Mouse (Mus musculus) limb, embryonic 14.5 days (tissue): Measurements from ENCODE around the gene Gm40460. TPM values are rescaled to one million over a fixed set of nuclear protein-coding genes. Genes with fewer than 3 reads are reported as not detected.
"Not testable (repeated sequence)": the region's sequence is repeated elsewhere in the genome, so short reads cannot be mapped to it uniquely, and the experiment has no call there.

Experiments
- ATAC-seq: fragments of 200-750 bp; cut with Nextera tagmentation; 2 replicates; pipeline ENCODE4 v1.8.0; 2017; ENCODE audit warnings: low read depth, moderate number of reproducible peaks, moderate TSS enrichment; ENCODE audit not compliant: low FRiP score
- DNase-seq: peaks from one replicate; pipeline ENCODE4 v3.0.0-alpha.2; 2015; ENCODE audit warnings: low spot score
- H3K27ac ChIP-seq: fragments of 300-500 bp; sonication (generic); replicated peaks from 2 replicates; pipeline ENCODE4 v1.5.1; 2014; ENCODE audit warnings: low read depth, mild to moderate bottlenecking, low read length, moderate library complexity, mixed read lengths
- H3K27me3 ChIP-seq: fragments of 300-500 bp; sonication (generic); 2 replicates; pipeline ENCODE4 v1.6.1; 2014; ENCODE audit warnings: low read length, mixed read lengths; ENCODE audit not compliant: control insufficient read depth, insufficient read depth
- H3K36me3 ChIP-seq: fragments of 300-500 bp; sonication (generic); 2 replicates; pipeline ENCODE4 v1.6.1; 2014; ENCODE audit warnings: mild to moderate bottlenecking, low read length, moderate library complexity, mixed read lengths; ENCODE audit not compliant: control insufficient read depth, insufficient read depth
- H3K4me1 ChIP-seq: fragments of 300-500 bp; sonication (generic); 2 replicates; pipeline ENCODE4 v1.6.1; 2014; ENCODE audit warnings: antibody characterized with exemption, low read length, mixed read lengths; ENCODE audit not compliant: control insufficient read depth, insufficient read depth
- H3K4me2 ChIP-seq: fragments of 300-500 bp; sonication (generic); replicated peaks from 2 replicates; pipeline ENCODE4 v1.6.1; 2014; ENCODE audit warnings: low read depth, mild to moderate bottlenecking, low read length, moderate library complexity; ENCODE audit not compliant: severe bottlenecking
- H3K4me3 ChIP-seq: fragments of 300-500 bp; sonication (generic); replicated peaks from 2 replicates; pipeline ENCODE4 v1.5.1; 2014; ENCODE audit warnings: low read length
- H3K9ac ChIP-seq: fragments of 300-500 bp; sonication (generic); 2 replicates; pipeline ENCODE4 v1.6.1; 2014; ENCODE audit warnings: mild to moderate bottlenecking, low read depth, low read length, moderate library complexity; ENCODE audit not compliant: severe bottlenecking
- H3K9me3 ChIP-seq: fragments of 300-500 bp; sonication (generic); 2 replicates; pipeline ENCODE4 v1.6.1; 2016; ENCODE audit warnings: low read length; ENCODE audit not compliant: control insufficient read depth
- POLR2A ChIP-seq: fragments of 200-500 bp; IDR thresholded peaks from 2 replicates; pipeline ENCODE4 v1.8.0; 2012; ENCODE audit warnings: inconsistent platforms, mild to moderate bottlenecking, moderate library complexity, borderline replicate concordance; ENCODE audit not compliant: insufficient read depth, insufficient read length; ENCODE audit errors: extremely low read depth
- WGBS: fragments of 180-500 bp; shearing (Covaris S2); extraction: QIAGEN DNeasy Blood & Tissue Kit; methylation state at CpG from one replicate; pipeline ENCODE4 v1.1.7; 2014; 5-methylcytosine and 5-hydroxymethylcytosine counted together
- polyA plus RNA-seq, 2 experiments: library from polyadenylated mRNA; depleted of rRNA in 1 of 2; stranded (reverse) in 1 of 2; unstranded in 1 of 2; fragments of >200 nt; fragmentation: Nextera tagmentation in 1 of 2; extraction: Ambion mirVana in 1 of 2; gene quantifications; 2 replicates each; pipeline versions ENCODE4 v1.2.1 to v1.2.3; 2012 to 2014

Gm40460 gene
- polyA plus RNA-seq, 2 experiments = not detected

- DNase-seq (no peak), ATAC-seq (no peak)
- H3K9me3 ChIP-seq = no peaks in the 10 kb centered on the region
- no peaks in the 10 kb centered on the region for H3K27me3 ChIP-seq
- H3K36me3 ChIP-seq = no peaks in the 10 kb centered on the region
- no peak overlapping the region for H3K27ac ChIP-seq
- H3K9ac ChIP-seq = no peak overlapping the region
- no peaks in the 10 kb centered on the region for H3K4me1 ChIP-seq
- H3K4me3 ChIP-seq = no peak overlapping the region
- H3K4me2 ChIP-seq = no peak overlapping the region
- 35% methylated on average over 2 of the region's 2 CpGs for WGBS
- TF ChIP-seq POLR2A = no peak
Observed at GRCm38 (mm10) chr7:142224518-142224917, 16.4 kb downstream of the Gm40460 start.

GRCm38 (mm10) chr7:142212136-142212535 lies 28.7 kb downstream of the Gm40460 start:
- not testable (repeated sequence) for H3K36me3 ChIP-seq, H3K27me3 ChIP-seq, ATAC-seq, H3K4me1 ChIP-seq, H3K4me3 ChIP-seq, H3K9me3 ChIP-seq, H3K4me2 ChIP-seq, DNase-seq, H3K9ac ChIP-seq, H3K27ac ChIP-seq
- 50% methylated on average over 1 of the region's 1 CpGs for WGBS

- 73% methylated on average over 1 of the region's 1 CpGs for WGBS
- H3K9ac ChIP-seq = no peak within 1 kb of the TSS
- no peaks in the 10 kb centered on the region for H3K36me3 ChIP-seq
- no peaks in the 10 kb centered on the region for H3K4me1 ChIP-seq
- DNase-seq (no peak), ATAC-seq (no peak)
- no peak within 1 kb of the TSS for H3K27ac ChIP-seq
- no peak for TF ChIP-seq POLR2A
- no peak within 1 kb of the TSS for H3K4me2 ChIP-seq
- no peak within 1 kb of the TSS for H3K4me3 ChIP-seq
- H3K27me3 ChIP-seq = no peaks in the 10 kb centered on the region
- no peaks in the 10 kb centered on the region for H3K9me3 ChIP-seq
Observed at GRCm38 (mm10) chr7:142211559-142211958, 29.3 kb downstream of the Gm40460 start, which contains the start of gene Gm7579. Gene Gm7579 (plus strand): TSS chr7:142211859.

- not testable (repeated sequence) for H3K27me3 ChIP-seq, ATAC-seq, H3K36me3 ChIP-seq, H3K9ac ChIP-seq, H3K4me1 ChIP-seq, H3K9me3 ChIP-seq, H3K27ac ChIP-seq, H3K4me2 ChIP-seq, H3K4me3 ChIP-seq, DNase-seq
- WGBS = 78% methylated on average over 5 of the region's 5 CpGs
Observed at GRCm38 (mm10) chr7:142206891-142207290, 34.0 kb downstream of the Gm40460 start.

GRCm38 (mm10) chr7:142205488-142205887 lies 35.4 kb downstream of the Gm40460 start:
- TF ChIP-seq POLR2A = no peak

GRCm38 (mm10) chr7:142201064-142201463 lies 39.8 kb downstream of the Gm40460 start, which contains the start of gene Krtap5-3:
Gene Krtap5-3 (plus strand): TSS chr7:142201364.
- H3K27me3 ChIP-seq = no peaks in the 10 kb centered on the region; the same call in 1 of the 2 replicates
- H3K9me3 ChIP-seq = no peaks in the 10 kb centered on the region
- ATAC-seq = no peak
- H3K4me1 ChIP-seq = no peaks in the 10 kb centered on the region
- WGBS = 33% methylated on average over 1 of the region's 1 CpGs
- H3K4me3 ChIP-seq = no peak within 1 kb of the TSS
- no peak within 1 kb of the TSS for H3K27ac ChIP-seq
- no peak for TF ChIP-seq POLR2A
- no peak within 1 kb of the TSS for H3K9ac ChIP-seq
- no peaks in the 10 kb centered on the region for H3K36me3 ChIP-seq
- no peak for DNase-seq
- H3K4me2 ChIP-seq = no peak within 1 kb of the TSS

More at GRCm38 (mm10) chr7:142205488-142205887, 35.4 kb downstream of the Gm40460 start:
- H3K27ac ChIP-seq = no peak overlapping the region
- H3K9ac ChIP-seq = no peak overlapping the region
- no peaks in the 10 kb centered on the region; the same call in 1 of the 2 replicates for H3K27me3 ChIP-seq
- H3K4me2 ChIP-seq = no peak overlapping the region
- DNase-seq = no peak
- no peaks in the 10 kb centered on the region for H3K4me1 ChIP-seq
- H3K4me3 ChIP-seq = no peak overlapping the region
- no peaks in the 10 kb centered on the region for H3K36me3 ChIP-seq
- no peaks in the 10 kb centered on the region for H3K9me3 ChIP-seq
- no peak for ATAC-seq
